Mouse (Mus musculus) CH12.LX (cell line): ENCODE measurements around the gene Zfp318.

Source experiments
- CTCF ChIP-seq, 2 experiments: IDR thresholded peaks in 1 of 2; conservative IDR thresholded peaks in 1 of 2; 2 replicates each; pipeline ENCODE4 v1.5.1; 2011 to 2012; ENCODE audit warnings: low read depth in 2 of 2, low read length in 2 of 2, improper control_type of control experiment in 1 of 2, inconsistent platforms in 1 of 2, mild to moderate bottlenecking in 1 of 2, moderate library complexity in 1 of 2
- ELF1 ChIP-seq: IDR thresholded peaks from 2 replicates; pipeline ENCODE4 v1.6.1; 2014; ENCODE audit warnings: low read depth, mild to moderate bottlenecking, inconsistent platforms, low read length, improper control_type of control experiment
- EP300 ChIP-seq: IDR thresholded peaks from 2 replicates; pipeline ENCODE4 v1.6.1; 2011; ENCODE audit warnings: low read length, improper control_type of control experiment
- GABPA ChIP-seq: IDR thresholded peaks from 2 replicates; pipeline ENCODE4 v1.6.1; 2012; ENCODE audit warnings: low read depth, low read length, improper control_type of control experiment, inconsistent platforms; ENCODE audit not compliant: insufficient replicate concordance
- HCFC1 ChIP-seq: IDR thresholded peaks from 2 replicates; pipeline ENCODE4 v1.6.1; 2012; ENCODE audit warnings: low read depth, mild to moderate bottlenecking, inconsistent platforms, low read length, improper control_type of control experiment
- MAX ChIP-seq: IDR thresholded peaks from 2 replicates; pipeline ENCODE4 v1.6.1; 2011; ENCODE audit warnings: low read length, improper control_type of control experiment
- TCF12 ChIP-seq: IDR thresholded peaks from 2 replicates; pipeline ENCODE4 v1.6.1; 2014; ENCODE audit warnings: low read depth, mild to moderate bottlenecking, inconsistent platforms, low read length, improper control_type of control experiment
- UBTF ChIP-seq: IDR thresholded peaks from 2 replicates; pipeline ENCODE4 v1.6.1; 2012; ENCODE audit warnings: low read depth, mild to moderate bottlenecking, inconsistent platforms, low read length, improper control_type of control experiment, moderate library complexity

DNA sequence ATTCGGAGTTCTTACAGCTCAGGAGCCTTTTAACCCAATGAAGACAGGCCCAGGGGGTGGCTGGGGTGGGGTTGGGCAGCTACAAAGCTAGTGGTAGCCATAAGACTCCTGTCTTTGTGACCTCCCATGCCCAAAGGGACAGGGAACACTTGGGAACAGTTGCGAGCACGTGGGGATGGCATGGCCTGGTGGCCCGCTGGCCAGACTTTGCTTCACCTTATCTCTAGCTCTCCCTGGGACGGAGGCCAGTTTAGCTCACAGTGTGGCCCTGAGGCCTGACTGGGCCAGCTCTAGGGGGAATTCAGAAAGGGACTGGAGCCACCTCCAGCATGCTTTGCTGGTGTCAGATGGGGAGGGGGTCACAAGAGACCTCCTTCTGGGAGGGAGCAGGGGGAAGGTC is 78.7 kb downstream of the Zfp318 start:
- TF ChIP-seq EP300 (no peak), CTCF (conservative IDR thresholded peaks at IDR 0.05 in 1 of 2, IDR thresholded peaks at IDR 0.05 in 1 of 2; ENCODE audit: low read depth in 2 of 2, low read length in 2 of 2) (no peak), GABPA (no peak), MAX (no peak), HCFC1 (no peak), TCF12 (no peak), ELF1 (no peak), UBTF (no peak)
